Mouse (Mus musculus): Measurements from ENCODE around the gene Kcnc1. TPM values are rescaled to one million over a fixed set of nuclear protein-coding genes. Genes with fewer than 3 reads are reported as not detected.

Gene Kcnc1
- polyA plus RNA-seq, 1 experiment, result 28.9 TPM

GRCm38 (mm10) chr7:46408606-46409005 is 12.3 kb downstream of the Kcnc1 start:
- DNase-seq (ENCODE audit: low read depth), result no peak
- TF ChIP-seq POLR2A (IDR thresholded peaks at IDR 0.05; ENCODE audit: borderline replicate concordance, extremely low read depth, insufficient read depth, insufficient read length, poor library complexity, severe bottlenecking), result no peak
- no peak for TF ChIP-seq CTCF (IDR thresholded peaks at IDR 0.05; ENCODE audit: borderline replicate concordance, extremely low read depth, insufficient read depth, insufficient read length)

- TF ChIP-seq POLR2A (IDR thresholded peaks at IDR 0.05; ENCODE audit: borderline replicate concordance, extremely low read depth, insufficient read depth, insufficient read length, poor library complexity, severe bottlenecking) (no peak), CTCF (IDR thresholded peaks at IDR 0.05; ENCODE audit: borderline replicate concordance, extremely low read depth, insufficient read depth, insufficient read length) (no peak)
- no peak for DNase-seq (ENCODE audit: low read depth)
Observed at GRCm38 (mm10) chr7:46409204-46409789, 13.0 kb downstream of the Kcnc1 start.

GRCm38 (mm10) chr7:46410727-46411126 is 14.4 kb downstream of the Kcnc1 start:
- no peak for DNase-seq (ENCODE audit: low read depth)
- TF ChIP-seq CTCF (IDR thresholded peaks at IDR 0.05; ENCODE audit: borderline replicate concordance, extremely low read depth, insufficient read depth, insufficient read length) (no peak), POLR2A (IDR thresholded peaks at IDR 0.05; ENCODE audit: borderline replicate concordance, extremely low read depth, insufficient read depth, insufficient read length, poor library complexity, severe bottlenecking) (no peak)

GRCm38 (mm10) chr7:46412823-46413222 is 16.5 kb downstream of the Kcnc1 start:
- TF ChIP-seq POLR2A (IDR thresholded peaks at IDR 0.05; ENCODE audit: borderline replicate concordance, extremely low read depth, insufficient read depth, insufficient read length, poor library complexity, severe bottlenecking) (no peak), CTCF (IDR thresholded peaks at IDR 0.05; ENCODE audit: borderline replicate concordance, extremely low read depth, insufficient read depth, insufficient read length) (no peak)
- DNase-seq (ENCODE audit: low read depth), result no peak

- TF ChIP-seq POLR2A (IDR thresholded peaks at IDR 0.05; ENCODE audit: borderline replicate concordance, extremely low read depth, insufficient read depth, insufficient read length, poor library complexity, severe bottlenecking), result no peak
- TF ChIP-seq CTCF (IDR thresholded peaks at IDR 0.05; ENCODE audit: borderline replicate concordance, extremely low read depth, insufficient read depth, insufficient read length), result no peak
- no peak for DNase-seq (ENCODE audit: low read depth)
Observed at GRCm38 (mm10) chr7:46413959-46414725, 17.8 kb downstream of the Kcnc1 start.

GRCm38 (mm10) chr7:46415818-46416425 is 19.6 kb downstream of the Kcnc1 start:
- no peak for TF ChIP-seq CTCF (IDR thresholded peaks at IDR 0.05; ENCODE audit: borderline replicate concordance, extremely low read depth, insufficient read depth, insufficient read length)
- TF ChIP-seq POLR2A (IDR thresholded peaks at IDR 0.05; ENCODE audit: borderline replicate concordance, extremely low read depth, insufficient read depth, insufficient read length, poor library complexity, severe bottlenecking), result no peak
- no peak for DNase-seq (ENCODE audit: low read depth)

DNA sequence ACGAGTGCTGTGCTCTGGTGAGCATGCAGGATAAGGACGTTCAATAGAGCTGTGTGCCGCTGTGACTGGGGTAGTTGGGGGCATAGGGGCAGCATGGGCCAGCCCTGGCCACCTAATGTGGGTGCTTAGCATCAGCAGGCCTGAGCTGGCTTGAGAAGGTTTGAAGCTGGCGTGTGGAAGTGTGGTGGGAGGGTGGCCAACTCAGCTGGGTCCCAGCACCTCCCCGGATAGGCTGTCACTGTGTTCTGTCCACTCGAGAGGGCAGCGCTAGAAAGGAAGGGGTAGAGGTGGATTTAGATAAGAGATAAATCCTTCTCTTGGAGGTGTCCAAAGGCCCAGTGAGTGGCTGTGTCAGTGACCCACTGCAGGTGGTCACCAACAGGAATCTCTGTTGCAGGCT is 21.2 kb downstream of the Kcnc1 start:
- no peak for TF ChIP-seq CTCF (IDR thresholded peaks at IDR 0.05; ENCODE audit: borderline replicate concordance, extremely low read depth, insufficient read depth, insufficient read length)
- no peak for TF ChIP-seq POLR2A (IDR thresholded peaks at IDR 0.05; ENCODE audit: borderline replicate concordance, extremely low read depth, insufficient read depth, insufficient read length, poor library complexity, severe bottlenecking)
- DNase-seq (ENCODE audit: low read depth), result no peak

DNA sequence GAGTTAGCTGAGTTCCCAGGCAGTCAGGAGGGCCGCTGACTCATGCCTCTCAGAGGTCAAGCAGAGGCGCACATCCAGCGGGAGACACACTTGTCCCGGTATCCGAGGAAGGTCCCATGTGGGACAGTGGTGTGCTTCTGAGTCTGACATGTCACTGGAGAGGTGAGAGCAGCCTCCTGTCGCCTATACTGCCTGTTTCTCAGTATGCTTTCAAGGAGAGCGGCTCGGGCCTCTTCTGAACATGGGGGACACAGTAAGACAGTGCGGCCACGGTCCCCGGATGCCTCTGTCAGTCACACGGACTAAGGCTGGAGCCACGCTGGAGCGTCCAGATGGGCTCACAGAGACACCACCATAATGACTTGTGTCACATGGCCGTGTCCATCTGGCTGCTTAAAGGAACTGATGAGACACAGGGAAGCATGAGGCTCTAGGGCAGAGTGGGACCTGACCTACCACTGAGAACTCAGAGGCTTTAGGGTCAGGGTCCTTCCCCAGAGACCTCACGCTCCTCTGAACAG is 21.9 kb downstream of the Kcnc1 start:
- DNase-seq (ENCODE audit: low read depth), result peak; percentile 20
- no peak for TF ChIP-seq CTCF (IDR thresholded peaks at IDR 0.05; ENCODE audit: borderline replicate concordance, extremely low read depth, insufficient read depth, insufficient read length)
- TF ChIP-seq POLR2A (IDR thresholded peaks at IDR 0.05; ENCODE audit: borderline replicate concordance, extremely low read depth, insufficient read depth, insufficient read length, poor library complexity, severe bottlenecking), result no peak

DNA sequence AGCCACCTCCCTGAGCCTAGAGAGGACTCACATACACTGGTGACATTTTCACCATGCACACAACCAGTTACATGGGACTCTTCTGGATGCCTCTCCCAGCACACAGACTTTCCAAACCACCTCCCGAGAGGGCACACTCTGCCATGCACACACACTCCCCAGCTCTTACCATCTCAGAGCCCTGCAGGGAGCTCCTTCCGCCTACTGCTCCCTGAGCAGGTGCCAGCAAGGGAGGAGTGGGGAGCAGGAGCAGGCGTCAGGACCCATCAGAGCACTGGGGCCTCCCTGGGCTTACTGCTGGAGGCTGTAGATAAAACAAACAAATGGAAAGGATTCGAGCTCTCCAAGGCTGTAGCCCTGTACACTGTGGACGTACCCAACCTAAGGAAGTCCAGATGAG is 25.2 kb downstream of the Kcnc1 start:
- no peak for TF ChIP-seq POLR2A (IDR thresholded peaks at IDR 0.05; ENCODE audit: borderline replicate concordance, extremely low read depth, insufficient read depth, insufficient read length, poor library complexity, severe bottlenecking)
- no peak for TF ChIP-seq CTCF (IDR thresholded peaks at IDR 0.05; ENCODE audit: borderline replicate concordance, extremely low read depth, insufficient read depth, insufficient read length)

GRCm38 (mm10) chr7:46422052-46422763 is 25.9 kb downstream of the Kcnc1 start:
- peak; percentile 87 for DNase-seq (ENCODE audit: low read depth)
- TF ChIP-seq POLR2A (IDR thresholded peaks at IDR 0.05; ENCODE audit: borderline replicate concordance, extremely low read depth, insufficient read depth, insufficient read length, poor library complexity, severe bottlenecking) (no peak), CTCF (IDR thresholded peaks at IDR 0.05; ENCODE audit: borderline replicate concordance, extremely low read depth, insufficient read depth, insufficient read length) (no peak)

More for the DNA sequence above, 25.2 kb downstream of the Kcnc1 start:
- DNase-seq (ENCODE audit: low read depth), result peak; percentile 18

Data from brain, embryonic 14.5 days (tissue).